Mouse (Mus musculus) heart, adult 2 months (tissue): ENCODE measurements at regions not wholly inside any gene's neighbourhood (a gene's known extent, or its start where the extent isn't known, plus 50 kb on each side); places are given as distances from the start of the nearest gene placed in this dataset.

Experiments used
- DNase-seq, 2 experiments: peaks; one replicate each; pipeline ENCODE4 v3.0.0; 2021
- H3K27ac ChIP-seq: fragments of 200-600 bp; 2 replicates; pipeline ENCODE4 v1.8.1; 2022
- H3K27me3 ChIP-seq: fragments of 200-500 bp; 2 replicates; pipeline ENCODE4 v1.6.1; 2012; ENCODE audit warnings: mild to moderate bottlenecking, low read length, inconsistent platforms, mixed read lengths; ENCODE audit not compliant: control insufficient read depth, insufficient read depth
- H3K36me3 ChIP-seq: fragments of 200-500 bp; 2 replicates; pipeline ENCODE4 v1.6.1; 2012; ENCODE audit warnings: low read length, inconsistent platforms; ENCODE audit not compliant: control insufficient read depth, insufficient read depth
- H3K4me1 ChIP-seq: fragments of 200-500 bp; 2 replicates; pipeline ENCODE4 v1.6.1; 2011; ENCODE audit warnings: low read length; ENCODE audit not compliant: control insufficient read depth, insufficient read depth
- H3K4me3 ChIP-seq: fragments of 200-600 bp; 2 replicates; pipeline ENCODE4 v1.8.1; 2022
- H3K79me2 ChIP-seq: fragments of 200-500 bp; replicated peaks from 2 replicates; pipeline ENCODE4 v1.6.1; 2012; ENCODE audit warnings: mild to moderate bottlenecking, inconsistent platforms, low read length, moderate library complexity, mixed read lengths; ENCODE audit not compliant: control insufficient read depth, insufficient read depth
- H3K9ac ChIP-seq: fragments of 200-500 bp; 2 replicates; pipeline ENCODE4 v1.6.1; 2012; ENCODE audit warnings: low read depth, mild to moderate bottlenecking, control low read depth, inconsistent platforms, low read length, mixed read lengths
- CTCF ChIP-seq: fragments of 200-600 bp; IDR thresholded peaks from 2 replicates; pipeline ENCODE4 v1.8.1; 2022; ENCODE audit warnings: antibody characterized with exemption, mild to moderate bottlenecking, moderate library complexity
- EP300 ChIP-seq: fragments of 200-500 bp; IDR thresholded peaks from 2 replicates; pipeline ENCODE4 v1.6.1; 2011; ENCODE audit warnings: low read depth, low read length, control low read depth; ENCODE audit not compliant: insufficient read depth
- POLR2A ChIP-seq: fragments of 200-500 bp; IDR thresholded peaks from 2 replicates; pipeline ENCODE4 v1.6.1; 2011; ENCODE audit warnings: mild to moderate bottlenecking, low read depth, low read length, control low read depth; ENCODE audit not compliant: insufficient read depth
- WGBS: fragments of 180-500 bp; shearing (Covaris S2); methylation state at CpG from one replicate; pipeline ENCODE4 v1.1.7; 2018; 5-methylcytosine and 5-hydroxymethylcytosine counted together
- intact Hi-C: fragments of 180-260 bp; cut with DNase I; formaldehyde crosslinking; loops from one replicate; pipeline ENCODE4 v1.15.1; 2025

DNA sequence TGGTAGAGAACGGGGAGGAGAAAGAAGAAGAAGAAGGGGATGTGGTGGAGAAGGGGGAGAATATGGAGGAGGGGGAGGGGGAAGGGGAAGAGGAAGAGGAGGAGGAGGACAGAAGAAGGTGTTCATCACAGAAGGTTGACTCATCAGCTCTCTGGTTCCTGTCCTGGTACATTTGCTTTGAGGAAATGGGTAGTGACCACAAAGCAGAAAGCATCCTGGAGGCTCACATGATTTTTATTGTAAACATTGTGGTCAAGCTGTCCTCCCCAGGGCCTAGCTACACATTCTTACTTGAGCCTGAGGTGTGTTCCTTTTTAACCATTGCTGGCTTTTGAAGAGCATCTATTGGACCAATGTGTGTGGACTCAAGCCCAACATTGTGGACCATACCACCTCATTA, 865.8 kb downstream of the Tmem114 start:
- DNase-seq: no peak

DNA sequence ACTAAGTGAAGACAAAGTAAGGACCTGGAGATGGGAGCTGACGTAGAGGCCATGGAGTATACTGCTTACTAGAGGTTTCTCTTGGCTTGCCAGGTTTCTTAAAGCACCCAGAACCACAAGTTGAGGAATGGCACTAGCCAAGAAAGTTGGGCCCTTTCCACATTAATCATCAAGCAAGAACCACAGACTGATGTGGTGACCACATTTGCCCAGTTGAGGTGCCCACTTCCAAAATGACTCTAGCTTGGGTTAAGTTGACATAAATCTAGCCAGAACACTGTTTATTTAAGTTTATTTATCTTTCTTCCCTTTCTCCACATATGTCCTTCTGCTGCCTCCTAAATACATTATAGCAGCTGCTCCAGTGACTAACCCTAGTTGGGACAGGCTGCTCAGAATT, 866.3 kb downstream of the Tmem114 start:
- TF ChIP-seq CTCF (no peak), EP300 (no peak), POLR2A (no peak)
- H3K4me1 ChIP-seq: no peaks in the 10 kb centered on the region
- no peaks in the 10 kb centered on the region for H3K36me3 ChIP-seq
- no peak overlapping the region for H3K4me3 ChIP-seq
- intact Hi-C loops: no loop called here
- no peak overlapping the region for H3K27ac ChIP-seq
- DNase-seq: no peak
- no peak overlapping the region for H3K9ac ChIP-seq
- H3K79me2 ChIP-seq: no peaks in the 10 kb centered on the region
- WGBS: 89% methylated on average over 1 of the region's 1 CpGs
- H3K27me3 ChIP-seq: no peaks in the 10 kb centered on the region

More for the DNA sequence above, 865.8 kb downstream of the Tmem114 start:
- no peaks in the 10 kb centered on the region for H3K27me3 ChIP-seq
- TF ChIP-seq POLR2A (no peak), CTCF (no peak), EP300 (no peak)
- no peaks in the 10 kb centered on the region for H3K36me3 ChIP-seq
- 63% methylated on average over 1 of the region's 1 CpGs for WGBS
- intact Hi-C loops: no loop called here
- no peak overlapping the region for H3K9ac ChIP-seq
- H3K79me2 ChIP-seq: no peaks in the 10 kb centered on the region
- H3K27ac ChIP-seq: no peak overlapping the region
- H3K4me1 ChIP-seq: no peaks in the 10 kb centered on the region
- no peak overlapping the region for H3K4me3 ChIP-seq

DNA sequence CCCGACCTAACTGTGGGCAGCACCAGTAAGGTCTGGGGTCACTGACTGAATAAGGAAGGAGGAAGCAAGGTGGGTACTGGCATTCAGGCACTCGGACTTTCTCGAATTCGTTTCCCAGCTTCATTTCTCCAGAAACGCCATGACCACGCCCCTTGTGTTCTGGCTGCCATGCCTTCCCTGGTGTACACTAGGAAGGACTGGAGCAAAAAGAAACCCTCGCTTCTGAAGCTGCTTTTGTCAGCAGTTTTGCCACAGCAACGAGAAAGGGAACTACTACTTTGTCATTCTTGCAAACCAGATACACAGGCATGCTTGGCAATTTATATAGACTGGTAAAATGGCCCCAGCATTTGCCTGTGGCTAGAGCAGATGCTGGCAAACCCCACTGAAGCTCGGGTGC, 869.0 kb downstream of the Tmem114 start:
- Histone ChIP-seq H3K27ac (no peak overlapping the region), H3K36me3 (no peaks in the 10 kb centered on the region), H3K4me1 (no peaks in the 10 kb centered on the region), H3K4me3 (no peak overlapping the region), H3K79me2 (no peaks in the 10 kb centered on the region), H3K9ac (no peak overlapping the region), H3K27me3 (no peaks in the 10 kb centered on the region)
- DNase-seq: peak in 1 of 2 experiments; percentile 22
- TF ChIP-seq EP300 (no peak), POLR2A (no peak), CTCF (no peak)
- WGBS: 69% methylated on average over 9 of the region's 9 CpGs
- intact Hi-C loops: no loop called here

DNA sequence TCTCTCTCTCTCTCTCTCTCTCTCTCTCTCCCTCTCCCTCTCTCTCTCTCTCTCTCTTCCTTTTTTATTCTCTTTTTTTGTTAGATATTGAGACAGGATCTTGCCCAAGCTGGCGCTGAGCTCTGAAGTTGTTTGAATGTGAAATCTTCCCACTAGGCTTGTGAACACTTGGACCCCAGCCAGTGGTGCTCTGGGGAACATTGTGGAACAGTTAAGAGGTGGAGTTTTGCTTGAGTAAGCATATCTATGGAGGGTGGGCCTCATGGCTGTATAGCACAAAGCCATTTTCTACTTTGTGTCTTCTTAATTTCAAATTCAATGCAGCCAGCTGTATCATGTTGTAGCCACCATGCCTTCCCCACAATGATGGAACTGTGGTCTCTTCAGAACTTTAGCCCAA, 875.4 kb downstream of the Tmem114 start:
- Histone ChIP-seq H3K79me2 (no peaks in the 10 kb centered on the region), H3K4me1 (no peaks in the 10 kb centered on the region), H3K4me3 (no peak overlapping the region), H3K36me3 (no peaks in the 10 kb centered on the region), H3K9ac (no peak overlapping the region), H3K27ac (no peak overlapping the region), H3K27me3 (no peaks in the 10 kb centered on the region)
- no peak for DNase-seq
- 47% methylated on average over 1 of the region's 1 CpGs for WGBS
- TF ChIP-seq CTCF (no peak), EP300 (no peak), POLR2A (no peak)
- intact Hi-C loops: no loop called here

DNA sequence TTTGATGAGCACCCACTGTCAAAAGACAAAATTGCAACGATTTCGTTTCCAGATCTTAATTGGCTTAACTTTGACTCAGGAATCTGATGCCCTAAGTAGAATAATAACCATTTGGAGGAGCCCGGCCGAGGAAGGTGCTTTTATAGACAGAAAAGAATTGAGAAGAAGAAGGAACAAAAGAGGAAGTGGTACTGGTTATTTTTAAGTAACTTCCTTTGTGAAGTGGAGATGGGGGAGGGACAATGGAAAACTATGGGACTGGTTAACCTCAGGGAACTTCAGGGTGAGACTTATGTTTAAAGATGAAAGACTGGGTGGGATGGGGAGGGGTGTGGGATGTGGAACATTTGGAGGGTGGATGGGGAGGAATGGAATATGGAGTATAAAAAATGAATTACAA, 880.9 kb downstream of the Tmem114 start:
- no peak overlapping the region for H3K4me3 ChIP-seq
- no peak overlapping the region for H3K9ac ChIP-seq
- TF ChIP-seq POLR2A: no peak
- no peak for TF ChIP-seq CTCF
- TF ChIP-seq EP300: no peak
- intact Hi-C loops: no loop called here
- no peaks in the 10 kb centered on the region for H3K79me2 ChIP-seq
- 64% methylated on average over 4 of the region's 4 CpGs for WGBS
- H3K4me1 ChIP-seq: no peaks in the 10 kb centered on the region
- H3K27ac ChIP-seq: no peak overlapping the region
- DNase-seq: no peak
- H3K36me3 ChIP-seq: no peaks in the 10 kb centered on the region
- no peaks in the 10 kb centered on the region for H3K27me3 ChIP-seq

DNA sequence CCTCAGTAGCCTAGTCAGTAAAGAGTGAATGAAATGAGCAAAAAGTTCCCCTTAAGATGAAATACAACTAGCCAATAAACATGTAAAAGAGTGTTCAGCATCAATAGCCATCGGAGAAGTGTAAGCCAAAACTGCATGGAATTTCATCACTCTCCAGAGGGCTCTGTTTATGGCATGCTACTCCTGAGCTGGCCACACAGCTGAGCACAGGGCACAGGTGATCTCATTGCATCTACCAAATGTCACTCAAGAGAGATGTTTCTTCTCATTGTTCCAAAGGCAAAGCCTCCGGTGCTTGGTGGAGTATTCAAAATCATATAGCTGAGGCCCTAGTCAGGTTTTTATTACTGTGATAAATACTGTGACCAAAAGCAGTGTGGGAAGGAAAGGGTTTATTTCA, 895.1 kb downstream of the Tmem114 start:
- TF ChIP-seq CTCF (no peak), POLR2A (no peak), EP300 (no peak)
- H3K4me1 ChIP-seq: no peaks in the 10 kb centered on the region
- no peaks in the 10 kb centered on the region for H3K27me3 ChIP-seq
- intact Hi-C loops: no loop called here
- no peak for DNase-seq
- no peaks in the 10 kb centered on the region for H3K36me3 ChIP-seq
- H3K9ac ChIP-seq: no peak overlapping the region
- 87% methylated on average over 2 of the region's 2 CpGs for WGBS
- no peaks in the 10 kb centered on the region for H3K79me2 ChIP-seq
- H3K4me3 ChIP-seq: no peak overlapping the region
- H3K27ac ChIP-seq: no peak overlapping the region
